Mouse (Mus musculus) C3H10T1/2 (cell line): Measurements from ENCODE around the gene Smg8. TPM values are rescaled to one million over a fixed set of nuclear protein-coding genes. Genes with fewer than 3 reads are reported as not detected.

ENCODE experiments used
- polyA plus RNA-seq, 2 experiments: library from polyadenylated mRNA; unstranded; fragments of >200 nt; fragmentation: generic; extraction: Trizol; gene quantifications; one replicate each; pipeline ENCODE4 v1.2.1; 2012; ENCODE audit warnings: missing spikeins in 2 of 2

The Smg8 gene
- polyA plus RNA-seq: 10 to 100 TPM in 1 of 2 experiments, 1 to 10 TPM in 1; 6.8 to 13.0 TPM

DNA sequence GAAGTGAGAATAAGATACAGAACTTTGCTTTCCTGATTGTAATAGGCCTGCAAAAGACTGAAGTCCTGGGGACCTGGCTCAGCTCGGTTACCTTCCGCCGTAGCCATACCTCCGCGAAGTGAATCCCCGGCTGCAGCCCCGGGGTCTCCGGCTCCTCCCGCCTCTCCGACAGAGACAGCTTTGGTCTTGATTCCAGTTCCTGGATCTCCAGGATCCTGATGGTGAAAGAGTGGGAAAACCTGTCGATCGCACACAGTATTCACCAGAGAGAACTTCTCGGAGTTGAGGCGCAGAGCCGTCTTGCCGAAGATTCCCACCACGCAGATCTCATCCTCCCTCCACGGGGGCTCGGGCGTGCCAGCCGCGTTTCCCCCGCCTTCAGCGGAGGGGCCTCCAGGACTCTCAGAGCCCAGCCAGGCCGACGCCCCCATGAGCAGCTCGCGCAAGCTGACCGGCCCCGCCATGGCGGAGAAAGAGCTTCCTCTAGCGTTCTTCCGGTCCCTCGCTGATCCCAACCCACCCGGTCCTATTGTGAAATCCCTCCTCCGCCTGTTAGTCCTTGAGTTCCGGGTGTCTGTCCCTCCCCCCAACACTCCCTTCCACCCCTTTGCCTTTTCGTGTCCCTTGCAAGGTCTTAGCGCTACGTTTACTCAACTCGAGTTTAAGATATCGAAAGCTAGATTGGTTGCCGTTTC lies at the start of gene Smg8:
Gene Smg8, minus strand, starts transcription at position 485 of the 695 bp plus-strand sequence.

GRCm38 (mm10) chr11:87126824-87127816 lies 40.5 kb upstream of the Smg8 start, which contains the start of gene Trim37:
Trim37 (plus strand) TSS chr11:87127077.

DNA sequence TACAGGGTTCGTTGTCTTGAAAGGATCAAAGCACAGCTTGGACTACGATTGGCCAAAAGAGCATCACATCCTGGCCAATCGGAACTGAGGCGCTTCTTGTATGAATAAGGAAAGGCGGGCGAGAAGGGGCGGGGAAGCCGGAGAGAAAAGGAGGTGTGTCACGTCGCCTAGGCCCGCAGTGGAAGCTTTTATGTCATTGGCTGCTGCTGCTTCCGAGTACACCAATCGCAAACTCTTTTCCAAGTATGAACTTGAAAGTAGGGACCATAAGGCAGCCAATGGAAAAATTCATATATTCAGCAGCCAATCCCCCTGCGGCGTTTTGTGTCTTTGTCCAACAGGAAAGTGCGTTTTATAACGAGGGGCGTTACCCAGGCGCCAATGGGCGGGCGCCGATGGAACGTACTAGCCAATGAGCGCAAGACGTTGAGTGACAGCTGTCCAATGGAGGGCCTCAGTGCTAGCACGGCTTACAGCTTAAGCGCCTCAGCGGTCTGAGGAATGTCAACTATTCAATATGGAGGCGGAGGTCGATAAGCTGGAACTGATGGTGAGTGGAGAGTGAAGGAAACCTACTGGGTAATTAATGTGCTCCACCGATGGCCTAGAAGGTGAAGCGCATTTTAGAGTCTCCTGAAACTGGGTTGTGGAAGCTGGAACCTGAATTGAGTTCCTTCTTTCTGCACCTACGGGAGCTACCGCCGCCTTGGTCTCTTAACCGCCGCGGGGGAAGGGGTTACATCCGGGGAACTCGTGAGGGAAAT lies 22.4 kb upstream of the Smg8 start, which contains the start of gene Ska2:
Gene Ska2, plus strand, starts transcription at position 480 of the 764 bp plus-strand sequence.

DNA sequence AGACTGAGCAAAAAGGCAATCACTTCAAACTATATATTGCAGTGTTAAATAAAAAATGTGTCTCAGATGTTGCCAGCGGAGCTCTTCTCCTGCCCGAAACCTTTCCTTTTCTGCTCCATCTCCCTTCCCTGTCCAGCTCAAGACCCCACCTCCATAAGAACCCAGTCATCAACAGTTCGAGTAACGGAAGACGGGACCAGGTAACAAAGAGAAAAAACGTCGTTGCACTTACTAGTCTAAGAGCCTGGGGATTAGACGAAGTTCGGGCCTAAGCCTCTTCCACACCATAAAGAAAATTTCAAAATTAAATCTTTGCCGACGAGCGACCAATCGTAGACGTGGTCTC lies 21.8 kb upstream of the Smg8 start, which contains the start of gene Prr11:
Gene Prr11, minus strand, starts transcription at position 300 of the 346 bp plus-strand sequence.

DNA sequence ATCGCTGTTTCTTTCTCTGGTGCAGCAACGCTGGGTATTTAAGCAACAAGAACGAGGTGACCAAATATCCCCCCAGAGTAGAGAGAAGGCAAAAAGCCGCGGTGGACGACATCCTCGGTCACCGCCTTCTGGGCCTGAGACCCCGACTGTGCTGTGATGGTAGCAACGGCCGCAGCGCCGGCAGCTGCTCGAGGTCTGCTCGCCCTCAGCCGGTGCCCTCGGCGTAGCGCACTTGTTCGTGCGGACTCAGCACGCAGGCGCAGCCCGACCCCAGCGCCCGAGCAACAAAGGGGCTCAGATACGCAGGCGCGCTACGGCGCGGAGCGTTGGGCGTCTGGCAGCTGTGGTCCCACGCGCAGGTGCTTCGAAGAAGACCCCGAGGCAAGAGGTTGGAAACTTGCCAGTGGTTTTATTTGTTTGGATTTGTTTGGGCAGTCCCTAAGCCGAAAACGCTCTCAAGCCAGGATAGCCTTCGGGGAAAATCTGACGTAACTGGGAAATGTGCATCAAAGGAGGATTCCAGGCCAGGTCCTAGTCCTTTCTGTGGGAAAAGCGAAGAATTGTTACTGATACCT lies 12.6 kb downstream of the Smg8 start, which contains the start of gene Gdpd1:
Gene Gdpd1, minus strand, starts transcription at position 197 of the 575 bp plus-strand sequence.

Other genes starting within 250 kb of the Smg8 start
- 1 to 10 TPM in 1 of 2 experiments, under 1 TPM in 1; 0.11 to 6.5 TPM for gene Ypel2, start 93.1 kb downstream of the Smg8 start, polyA plus RNA-seq
- 1 to 10 TPM in 1 of 2 experiments, under 1 TPM in 1; 0.83 to 4.5 TPM for gene Gdpd1, start 12.7 kb downstream of the Smg8 start, polyA plus RNA-seq
- gene Prr11, start 21.9 kb upstream of the Smg8 start, polyA plus RNA-seq: 10 to 100 TPM in 1 of 2 experiments, 1 to 10 TPM in 1; 2.9 to 13.0 TPM
- gene Ska2, start 22.5 kb upstream of the Smg8 start, polyA plus RNA-seq: 10 to 100 TPM in 1 of 2 experiments, under 1 TPM in 1; 0.89 to 15.2 TPM
- gene Trim37, start 40.3 kb upstream of the Smg8 start, polyA plus RNA-seq: 10 to 100 TPM in 1 of 2 experiments, 1 to 10 TPM in 1; 2.2 to 10.8 TPM